Mouse (Mus musculus) cerebellum, adult 2 months (tissue): ENCODE data around the gene Inpp5f.

ENCODE experiments used
- CTCF ChIP-seq: fragments of 200-500 bp; IDR thresholded peaks from 2 replicates; pipeline ENCODE4 v1.5.1; 2011; ENCODE audit warnings: low read depth, mild to moderate bottlenecking, control low read depth, low read length, moderate library complexity, borderline replicate concordance; ENCODE audit not compliant: insufficient read depth
- POLR2A ChIP-seq: fragments of 200-500 bp; IDR thresholded peaks from 2 replicates; pipeline ENCODE4 v1.6.1; 2011; ENCODE audit warnings: low read length, control low read depth, borderline replicate concordance; ENCODE audit not compliant: insufficient read depth

DNA sequence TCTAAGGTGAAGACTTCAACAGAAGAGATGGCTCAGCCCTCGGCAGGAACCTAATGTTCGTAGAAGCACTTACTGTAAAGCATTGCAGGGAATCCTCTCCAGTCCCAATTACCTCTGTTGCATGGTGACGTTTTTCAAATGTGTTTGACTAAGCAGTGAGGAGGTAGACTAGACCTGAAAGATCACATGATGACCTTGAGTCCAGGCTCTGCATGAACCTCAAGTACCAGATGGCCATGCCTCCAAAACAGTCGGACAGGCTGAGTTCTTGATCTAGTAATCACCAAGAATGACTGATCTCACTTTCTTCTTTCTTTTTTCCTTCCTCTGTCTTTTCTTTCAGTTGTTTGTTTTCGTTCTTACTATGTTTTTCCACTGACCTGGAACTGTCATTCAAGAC, 31.3 kb downstream of the Inpp5f start:
- TF ChIP-seq POLR2A (no peak), CTCF (no peak)
